Mouse (Mus musculus): ENCODE data around the gene Aco1.

The Aco1 gene

DNA sequence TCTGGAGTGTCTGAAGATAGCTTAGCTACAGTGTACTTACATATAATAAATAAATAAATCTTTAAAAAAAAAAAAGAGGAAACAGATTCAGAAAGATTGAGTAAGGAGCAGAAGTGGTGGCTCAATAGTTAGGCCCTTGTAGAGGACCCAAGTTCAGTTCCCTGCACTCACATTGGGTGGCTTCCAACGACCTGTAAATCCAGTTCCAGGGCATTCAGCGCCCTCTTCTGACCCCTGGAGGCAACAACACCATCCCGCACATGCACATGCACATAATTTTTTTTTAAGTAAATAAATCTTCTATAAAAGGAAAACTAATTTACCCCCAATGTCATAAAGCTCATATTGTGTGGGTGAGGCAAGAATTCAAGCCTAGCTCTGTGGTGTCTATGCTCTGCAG, 75.0 kb downstream of the Aco1 start:
- peak; percentile 43 for DNase-seq (ENCODE audit: low read depth)

DNA sequence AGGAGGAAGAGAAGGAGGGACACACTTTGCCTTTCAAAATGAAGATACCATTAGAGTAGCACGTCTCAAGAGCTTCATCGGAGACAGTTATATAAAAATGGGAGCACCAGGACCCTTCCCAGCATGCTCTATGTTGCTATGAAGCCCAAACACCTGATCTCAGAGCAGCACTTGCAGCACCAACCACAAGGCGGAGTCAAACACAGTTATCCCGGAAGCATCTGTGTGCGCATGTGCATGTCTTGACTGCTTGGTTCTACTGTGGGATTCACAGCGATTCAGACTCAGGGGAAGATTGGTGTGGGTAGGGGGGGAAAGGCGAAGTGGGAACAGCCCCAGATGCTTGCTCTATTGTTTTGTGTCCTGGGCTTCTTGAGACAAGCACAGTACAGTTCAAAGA, 75.5 kb downstream of the Aco1 start:
- peak; percentile 81 for DNase-seq (ENCODE audit: low read depth)

DNA sequence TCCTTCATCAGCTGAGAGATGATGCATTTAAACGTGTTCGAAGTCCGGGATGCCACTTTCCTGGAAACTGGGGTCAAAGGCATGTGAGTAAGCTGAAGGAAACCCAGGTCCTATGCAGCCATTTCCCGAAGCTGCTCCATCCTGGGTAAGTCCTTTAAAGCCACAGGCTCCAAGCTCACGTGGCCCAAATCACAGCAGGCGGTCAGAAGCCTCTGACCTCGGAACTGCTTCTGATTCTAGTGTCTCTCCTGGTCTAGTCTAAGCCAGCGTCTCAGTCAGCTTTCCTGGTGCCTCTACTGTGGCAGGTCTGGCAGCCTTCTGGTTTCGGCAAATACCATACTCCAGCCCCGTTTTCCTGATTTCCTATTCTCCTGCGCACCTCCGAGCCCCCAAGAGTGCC, 77.6 kb downstream of the Aco1 start:
- no peak for DNase-seq (ENCODE audit: low read depth)

DNA sequence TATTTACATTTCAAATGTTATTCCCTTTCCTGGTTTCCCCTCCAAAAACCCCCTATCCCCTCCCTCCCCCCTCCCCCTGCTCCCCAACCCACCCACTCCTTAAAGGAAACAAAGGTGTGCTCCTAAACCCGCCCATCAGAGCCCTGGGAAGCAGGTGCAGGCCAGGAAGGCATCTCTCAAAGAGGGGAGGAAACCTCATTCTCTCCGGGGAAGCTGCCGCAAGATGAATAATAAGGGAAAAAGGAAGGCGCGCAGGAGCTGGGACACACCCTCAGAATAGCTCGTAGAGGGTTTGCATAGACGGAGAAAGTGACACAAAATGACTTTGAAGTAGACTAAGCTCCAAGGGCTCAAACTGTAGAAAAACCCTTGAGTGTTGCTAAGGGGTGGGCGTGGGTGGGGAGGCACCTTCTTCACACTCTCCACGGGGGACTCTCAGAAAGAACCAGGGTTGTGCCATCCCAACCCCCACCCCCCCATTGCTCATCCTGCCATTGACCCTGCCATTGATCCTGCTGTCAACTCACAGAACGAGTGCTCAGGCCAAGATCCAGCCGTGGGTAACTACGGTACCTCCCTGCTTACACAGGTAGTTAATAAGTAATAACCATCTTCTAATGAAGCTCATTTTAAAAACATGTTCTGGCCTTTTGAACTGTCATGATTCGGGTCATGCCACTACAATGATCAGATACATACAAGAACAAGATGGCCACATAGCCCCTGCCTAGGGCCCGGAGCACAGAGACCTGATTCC, 78.3 kb downstream of the Aco1 start:
- DNase-seq (ENCODE audit: low read depth): no peak

DNA sequence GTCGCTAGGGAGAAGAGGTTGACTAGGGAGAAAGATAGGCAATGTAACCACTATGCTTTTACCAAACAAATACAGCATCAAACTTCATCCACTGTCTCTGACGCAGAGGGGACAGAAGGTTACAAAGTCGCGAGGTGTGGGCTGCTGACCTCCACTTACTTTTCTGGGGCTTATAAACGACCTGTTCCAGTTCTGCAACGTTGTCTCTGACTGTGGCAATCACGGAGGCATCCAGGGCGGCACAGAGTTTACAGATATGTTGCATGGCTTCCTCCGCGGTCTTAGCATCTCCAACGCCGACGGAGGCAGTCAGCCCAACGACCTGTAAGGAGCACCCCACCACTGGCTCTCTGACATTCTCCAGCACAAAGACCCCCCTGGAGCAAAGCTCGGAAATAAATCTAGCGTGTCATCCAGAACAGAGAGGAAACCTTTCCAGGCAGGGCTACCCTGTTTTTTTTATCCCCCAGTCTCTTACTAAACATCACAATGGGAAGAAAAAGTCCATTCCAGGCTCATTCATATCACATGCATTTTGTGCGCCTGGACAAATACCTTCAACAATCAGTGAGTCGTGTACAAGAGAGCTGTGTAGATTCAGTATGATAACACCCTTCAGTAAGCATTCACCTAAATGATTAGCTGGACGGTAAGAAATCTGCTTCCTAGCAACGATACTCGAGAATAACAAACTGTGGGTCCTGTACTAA, 79.2 kb downstream of the Aco1 start:
- DNase-seq (ENCODE audit: low read depth): no peak

DNA sequence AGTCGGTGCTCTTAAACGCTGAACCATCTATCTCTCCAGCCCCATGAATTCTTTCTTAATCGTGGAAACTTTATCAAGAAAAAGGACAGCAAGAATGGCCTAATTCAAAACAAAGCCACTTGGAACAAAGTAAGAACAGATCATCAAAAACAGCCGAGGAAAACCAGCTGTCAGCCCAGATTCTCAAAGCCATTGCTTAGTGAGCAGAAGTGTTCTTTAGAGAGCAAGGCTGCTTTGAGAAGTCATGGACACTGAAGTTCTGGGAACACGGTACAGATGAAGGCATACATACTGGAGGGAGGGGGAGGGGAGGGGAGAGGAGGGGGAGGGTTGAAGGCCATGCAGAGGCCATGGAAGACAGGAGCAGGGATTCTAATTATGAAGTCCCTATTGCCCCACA, 83.2 kb downstream of the Aco1 start:
- no peak for DNase-seq (ENCODE audit: low read depth)

DNA sequence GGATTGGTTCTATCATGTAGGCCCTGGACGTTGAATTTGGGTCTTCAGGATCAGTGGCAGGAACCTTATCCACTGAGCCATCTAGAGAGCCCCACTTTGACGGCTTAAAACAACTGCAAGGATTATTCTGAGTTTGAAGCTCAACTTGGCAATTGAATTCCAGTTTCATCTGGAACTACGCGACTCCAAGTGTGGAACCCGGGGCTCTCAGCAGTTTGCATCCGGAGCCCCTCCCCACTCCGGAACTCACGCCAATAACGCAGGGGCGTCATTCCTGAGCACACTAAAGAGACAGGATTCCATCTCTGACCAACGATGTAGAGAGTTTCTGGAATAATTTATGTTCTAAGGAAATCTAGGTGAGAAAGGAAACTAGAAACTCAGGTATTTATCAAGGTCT, 84.2 kb downstream of the Aco1 start:
- no peak for DNase-seq (ENCODE audit: low read depth)

DNA sequence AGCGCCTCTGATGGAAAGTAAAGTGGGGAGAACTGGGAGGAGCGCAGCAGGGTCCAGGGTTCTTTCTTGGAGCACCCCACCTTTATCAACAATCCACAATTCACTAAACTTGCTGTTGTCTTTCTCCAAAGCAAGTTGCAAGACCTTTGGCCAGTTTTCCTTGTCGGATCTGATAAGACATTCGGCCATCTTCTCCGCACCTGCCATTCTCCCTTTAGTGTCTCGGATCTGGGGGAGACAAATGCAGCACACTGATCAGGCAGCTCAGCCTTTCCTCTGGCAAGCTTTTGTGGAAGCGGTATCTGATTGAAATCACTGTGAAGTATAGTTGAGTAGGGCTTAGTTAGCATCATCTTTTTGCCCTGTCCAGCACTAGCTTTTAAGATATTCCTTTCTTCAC, 85.0 kb downstream of the Aco1 start:
- no peak for DNase-seq (ENCODE audit: low read depth)

DNA sequence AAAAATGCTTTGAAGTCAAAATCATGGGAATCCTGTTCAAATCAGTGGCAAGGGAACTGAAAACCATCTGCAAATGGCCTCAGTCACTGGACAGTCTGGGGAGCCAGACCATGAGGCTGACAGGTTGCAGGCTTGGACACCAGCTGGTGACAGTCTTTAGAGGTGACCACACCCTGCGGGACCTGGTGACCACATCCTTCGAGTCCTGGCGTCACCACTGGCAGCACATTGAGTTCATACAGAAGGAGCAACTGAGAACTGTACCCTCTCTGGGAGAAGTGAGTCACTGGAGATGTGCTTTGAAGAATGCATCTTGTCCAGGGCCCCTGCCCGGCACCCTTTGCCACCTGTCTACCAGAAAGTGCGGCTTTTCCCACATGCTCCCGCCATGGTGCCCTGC, 86.8 kb downstream of the Aco1 start:
- DNase-seq (ENCODE audit: low read depth): peak; percentile 66

DNA sequence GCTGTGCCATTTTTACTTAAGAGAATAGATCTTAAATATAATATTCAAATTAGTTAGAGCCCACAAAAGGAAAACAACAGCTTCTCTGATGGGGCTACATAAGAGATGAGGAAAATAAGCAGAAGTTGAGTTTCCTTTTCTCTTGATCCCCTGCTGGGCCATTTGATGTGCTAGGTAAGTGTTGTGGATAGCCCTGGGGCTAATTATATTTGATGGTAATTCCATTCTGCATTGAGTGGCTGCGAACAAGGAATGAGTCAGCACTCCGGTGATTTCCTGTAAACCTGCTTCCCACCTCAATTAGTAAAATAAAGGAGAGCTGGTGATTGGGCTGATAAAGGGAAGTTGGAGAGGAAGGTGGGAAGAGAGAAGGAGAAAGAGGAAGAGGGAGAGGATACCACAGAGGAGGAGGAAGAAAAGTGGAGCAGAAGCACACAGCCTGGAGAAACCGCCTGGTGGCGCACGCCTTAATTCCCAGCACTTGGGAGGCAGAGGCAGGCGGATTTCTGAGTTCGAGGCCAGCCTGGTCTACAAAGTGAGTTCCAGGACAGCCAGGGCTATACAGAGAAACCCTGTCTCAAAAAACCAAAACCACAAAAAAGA, 90.3 kb downstream of the Aco1 start:
- peak; percentile 26 for DNase-seq (ENCODE audit: low read depth)

DNA sequence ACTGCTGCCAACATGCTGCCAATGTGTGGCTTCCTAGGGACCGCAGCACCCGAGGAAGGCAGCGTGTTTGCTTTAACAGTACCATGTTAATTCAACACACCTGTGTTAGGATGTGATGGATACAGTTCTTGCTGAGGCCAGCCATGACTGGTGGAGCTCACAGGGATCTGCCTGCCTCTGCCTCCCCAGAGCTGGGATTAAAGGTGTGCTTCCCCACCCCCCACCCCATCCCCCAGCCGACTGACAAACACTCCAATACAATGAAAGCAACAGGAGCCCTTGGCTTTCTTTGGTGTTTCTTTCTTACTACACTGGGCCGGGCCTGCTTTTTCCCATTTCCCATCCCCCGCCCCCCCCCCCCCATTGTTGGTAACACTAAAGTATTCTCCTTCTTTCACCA, 91.4 kb downstream of the Aco1 start:
- no peak for DNase-seq (ENCODE audit: low read depth)

DNA sequence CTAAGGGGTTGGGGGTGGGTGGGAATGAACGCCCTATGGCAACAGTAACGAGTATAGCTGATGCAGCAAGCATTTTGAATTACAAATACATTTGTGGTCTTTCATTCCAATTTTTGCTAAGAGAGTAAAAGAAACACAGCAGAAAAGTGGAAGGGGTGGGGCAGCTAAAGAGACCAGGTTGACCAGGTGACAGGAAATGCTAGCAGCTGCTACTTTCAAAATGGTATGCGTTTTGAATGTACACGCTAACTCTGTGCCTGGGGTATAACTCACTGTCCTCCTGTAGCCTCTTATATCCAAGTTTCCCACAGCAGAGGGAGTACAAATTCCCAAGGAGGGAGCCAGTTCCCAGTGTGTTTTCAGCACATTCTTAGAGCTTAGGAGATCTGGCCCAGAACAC, 93.9 kb downstream of the Aco1 start:
- no peak for DNase-seq (ENCODE audit: low read depth)

DNA sequence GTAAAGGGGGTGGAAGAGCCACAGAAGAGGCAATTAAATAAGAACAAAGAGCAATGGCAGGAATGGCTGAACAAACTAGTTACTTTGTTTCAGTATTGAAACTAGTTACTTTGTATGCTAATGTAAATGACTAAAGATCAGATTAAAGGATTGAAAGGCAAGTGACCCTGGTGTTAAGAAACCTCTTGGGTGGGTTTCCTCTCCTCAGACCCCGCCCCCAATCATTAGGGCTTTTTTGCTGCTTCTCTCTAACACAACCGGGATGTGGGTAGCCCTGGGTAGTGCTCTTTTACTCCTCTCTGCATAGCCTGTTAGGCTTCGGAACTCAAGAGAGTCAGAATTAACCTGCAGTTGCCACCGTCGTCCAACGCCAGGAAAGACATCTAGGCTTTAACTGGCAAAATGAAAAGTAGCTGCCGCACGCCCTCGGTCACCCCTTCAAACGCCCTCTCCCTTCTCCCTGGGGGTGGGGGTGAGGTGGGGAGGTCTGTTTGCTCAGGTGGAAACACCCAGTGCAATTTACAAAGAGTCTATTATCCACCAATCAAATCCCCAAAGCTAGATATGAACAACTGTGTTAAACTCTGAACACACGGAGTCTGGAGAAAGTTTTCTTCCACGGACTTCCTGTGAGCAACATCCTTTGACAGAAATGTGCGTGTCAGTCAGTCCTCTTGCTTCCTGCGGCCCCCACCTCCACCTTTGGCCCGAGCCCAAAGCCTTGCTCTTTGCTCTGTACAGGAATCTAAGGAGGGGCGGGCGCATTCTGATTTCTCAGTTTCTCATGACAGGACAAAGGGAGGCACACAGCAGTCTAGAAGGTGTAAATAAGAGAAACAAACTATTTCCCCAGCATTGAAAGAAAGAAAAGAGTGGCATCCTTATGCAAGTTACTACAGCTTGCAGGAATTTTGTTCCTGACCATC, 95.9 kb downstream of the Aco1 start:
- DNase-seq (ENCODE audit: low read depth): peak; percentile 79

DNA sequence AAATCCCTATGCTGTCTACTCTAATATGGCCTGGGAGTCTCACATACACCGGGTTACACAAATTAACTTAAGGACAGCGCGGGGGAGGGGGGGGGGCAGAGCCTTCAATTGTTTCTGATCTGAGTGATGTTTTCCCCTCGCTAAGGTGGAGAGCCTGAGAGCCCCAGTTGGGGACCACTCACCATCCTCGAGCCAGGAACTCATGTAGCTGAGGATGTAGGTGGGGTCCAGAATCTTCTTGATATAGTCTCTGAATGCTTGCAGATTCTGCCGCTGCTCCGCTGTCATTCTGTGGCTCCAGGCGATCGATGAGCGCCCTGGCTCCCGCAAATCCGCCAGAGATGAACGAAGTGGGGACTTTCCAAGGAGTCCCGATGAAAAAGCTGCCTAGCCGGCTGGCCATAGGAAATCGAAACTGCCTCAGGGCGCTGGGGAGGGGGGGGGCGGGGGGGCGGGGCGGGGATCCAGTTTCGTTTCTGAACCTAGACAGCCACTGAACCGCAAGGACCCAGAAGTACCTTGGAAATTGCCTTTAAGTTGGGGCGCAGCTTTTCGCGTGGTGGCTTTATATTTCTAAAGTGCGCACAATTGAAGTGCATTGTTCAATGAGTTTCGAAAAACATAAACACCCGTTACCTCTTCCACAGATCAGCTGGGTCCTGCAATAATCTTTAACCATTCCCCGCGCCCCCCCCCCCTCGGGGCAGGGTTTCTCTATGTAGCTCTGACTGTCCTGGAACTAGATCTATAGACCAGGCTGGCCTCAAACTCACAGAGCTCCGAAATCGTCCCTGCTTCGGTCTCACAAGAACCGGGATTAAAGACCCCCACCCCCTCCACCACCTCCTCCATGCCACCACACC, 96.8 kb downstream of the Aco1 start, which contains the start of gene Ddx58:
Ddx58 (minus strand) TSS at position 420 of the 863 bp plus-strand sequence.
- peak; percentile 65 for DNase-seq (ENCODE audit: low read depth)

DNA sequence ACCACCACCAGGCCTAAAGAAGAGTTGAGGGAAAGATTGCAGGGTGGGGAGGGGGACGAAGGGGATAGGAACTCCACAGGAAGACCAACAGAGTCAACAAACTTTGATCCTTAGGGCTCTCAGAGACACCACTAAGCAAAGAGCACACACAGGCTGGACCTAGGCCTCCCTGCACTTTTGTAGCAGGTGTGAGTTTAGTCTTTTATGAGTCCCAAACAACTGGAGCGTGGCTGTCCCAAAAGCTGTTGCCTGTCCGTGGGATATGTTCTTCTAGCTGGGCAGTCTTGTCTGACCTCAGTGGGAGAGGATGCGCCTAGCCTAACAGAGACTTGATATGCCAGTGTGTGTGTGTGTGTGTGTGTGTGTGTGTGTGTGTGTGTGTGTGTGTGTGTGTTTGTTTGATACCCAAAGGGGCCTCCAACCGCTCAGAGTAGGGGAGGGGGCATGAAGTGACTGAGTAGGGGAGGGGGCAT, 97.4 kb downstream of the Aco1 start:
- DNase-seq (ENCODE audit: low read depth): peak; percentile 26

DNA sequence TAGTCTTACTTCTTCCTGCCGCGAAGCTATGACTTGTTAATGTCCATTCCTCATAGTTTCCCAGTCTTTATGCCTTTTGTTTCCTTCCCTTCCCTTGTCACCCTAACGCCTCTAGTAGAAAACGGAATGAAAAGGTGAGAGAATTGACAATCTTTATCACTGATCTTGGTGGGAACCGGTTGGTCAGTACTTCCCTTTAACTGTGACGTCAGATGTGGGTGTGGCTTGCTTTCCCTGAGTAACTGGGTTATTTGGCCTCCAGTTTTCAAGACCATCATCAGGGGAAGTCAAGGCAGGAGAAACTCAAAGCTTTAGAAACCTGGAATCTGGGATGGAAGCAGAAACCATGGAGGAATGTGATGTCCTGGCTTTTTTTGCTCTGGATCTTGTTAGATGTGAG, 99.0 kb downstream of the Aco1 start:
- DNase-seq (ENCODE audit: low read depth): peak; percentile 31

DNA sequence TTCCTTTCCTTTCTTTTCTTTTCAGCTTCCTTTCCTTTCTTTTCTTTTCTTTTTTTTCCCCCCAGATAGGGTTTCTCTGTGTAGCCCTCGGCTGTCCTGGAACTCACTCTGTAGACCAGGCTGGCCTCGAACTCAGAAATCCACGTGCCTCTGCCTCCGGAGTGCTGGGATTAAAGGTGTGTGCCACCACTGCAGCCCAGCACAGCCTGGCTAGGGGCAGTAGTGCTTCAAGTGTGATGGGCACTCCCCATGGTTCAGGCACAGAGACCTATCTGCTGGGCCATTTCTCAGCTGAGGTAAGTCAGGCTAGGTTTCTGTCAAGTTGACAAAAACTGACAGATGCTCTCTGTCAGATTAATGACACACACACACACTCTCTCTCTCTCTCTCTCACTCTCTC, 100.1 kb downstream of the Aco1 start:
- no peak for DNase-seq (ENCODE audit: low read depth)

DNA sequence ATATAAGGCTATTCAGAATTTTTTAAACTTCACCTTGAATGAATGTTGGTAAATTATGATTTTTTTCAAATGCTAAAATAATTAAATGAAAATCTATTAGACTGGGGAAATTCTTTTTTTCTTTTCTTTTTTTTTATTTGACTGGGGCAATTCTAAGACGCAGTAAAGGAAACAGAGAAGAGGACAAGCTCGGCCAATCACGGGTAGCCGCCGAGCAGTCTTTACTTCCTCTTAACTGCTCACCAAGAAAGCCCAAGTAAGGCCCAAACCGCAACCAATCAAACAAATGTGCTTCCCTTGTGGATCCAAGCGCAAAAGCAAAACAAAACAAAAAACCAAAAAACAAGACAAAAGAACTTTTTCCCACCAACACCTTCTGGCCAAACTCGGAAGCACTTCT, 101.2 kb downstream of the Aco1 start:
- DNase-seq (ENCODE audit: low read depth): peak; percentile 74
